Mouse (Mus musculus) lung, adult 18-20 months (tissue): ENCODE measurements around the gene Vwa5b1.
A peak's percentile ranks its signal among the peaks of the same experiment; 100 is the strongest.

Experiments
- DNase-seq, 2 experiments: peaks; one replicate each; pipeline ENCODE4 v3.0.0; 2022; ENCODE audit warnings: mixed read lengths in 2 of 2

Vwa5b1 gene

DNA sequence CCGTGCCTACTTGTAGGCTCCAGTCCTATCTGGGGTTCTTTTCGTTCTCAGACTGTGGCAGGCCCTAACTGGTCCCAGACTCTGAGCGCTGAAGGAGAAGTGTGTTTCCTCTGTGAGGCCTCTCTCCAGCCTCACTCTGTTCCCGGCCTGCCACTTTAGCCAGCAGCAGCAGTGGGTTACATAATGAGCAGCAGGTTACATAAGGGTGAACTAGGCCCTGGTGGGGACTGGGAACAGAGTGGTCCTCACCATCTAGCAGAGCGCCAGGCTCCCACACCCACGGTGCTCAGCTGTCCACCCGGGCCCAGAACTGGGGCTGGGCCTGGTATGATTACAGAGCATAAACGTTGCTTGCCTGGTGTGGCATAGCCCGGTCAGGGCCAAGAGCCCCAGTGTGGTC is 110.9 kb downstream of the Vwa5b1 start:
- no peak for DNase-seq

GRCm38 (mm10) chr4:138523775-138524174 is 111.9 kb downstream of the Vwa5b1 start:
- DNase-seq: no peak

GRCm38 (mm10) chr4:138522296-138522695 is 113.4 kb downstream of the Vwa5b1 start:
- DNase-seq: peak in 1 of 2 experiments; percentile 4

- DNase-seq: no peak
Observed at GRCm38 (mm10) chr4:138517153-138517789, 118.4 kb downstream of the Vwa5b1 start.

DNA sequence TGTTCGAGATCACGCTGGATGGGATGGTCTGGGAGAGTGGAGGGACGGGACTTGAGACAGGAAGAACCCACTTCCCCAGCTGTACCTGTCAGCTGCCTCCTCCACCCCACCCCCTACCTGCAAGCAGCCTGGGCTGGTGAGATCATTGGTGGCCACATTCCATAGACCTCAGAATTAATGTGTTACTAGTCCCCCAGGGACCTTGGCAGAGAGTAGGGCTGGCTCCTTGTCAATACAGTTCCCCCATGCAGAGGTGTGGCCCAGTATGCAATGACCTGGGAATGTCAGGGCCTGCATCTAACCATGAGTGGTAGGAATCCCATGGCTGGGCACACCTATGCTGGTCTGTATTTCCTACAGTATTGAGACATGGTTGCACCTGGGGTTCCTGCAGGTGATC is 119.2 kb downstream of the Vwa5b1 start:
- DNase-seq: no peak
